Mouse (Mus musculus) ES-E14 (cell line): ENCODE measurements around the gene Hepacam2. TPM values are rescaled to one million over a fixed set of nuclear protein-coding genes. Genes with fewer than 3 reads are reported as not detected.

Source experiments
- DNase-seq: peaks from one replicate; pipeline ENCODE4 v3.0.0-alpha.2; 2013; ENCODE audit warnings: low read depth, low spot score
- H3K27ac ChIP-seq: 2 replicates; pipeline ENCODE4 v1.5.1; 2012; ENCODE audit warnings: low read depth, mild to moderate bottlenecking, low read length, moderate library complexity, mixed read lengths; ENCODE audit not compliant: poor library complexity, insufficient read depth, severe bottlenecking
- H3K36me3 ChIP-seq: 2 replicates; pipeline ENCODE4 v1.6.1; 2012; ENCODE audit warnings: mild to moderate bottlenecking, low read length, moderate library complexity, mixed read lengths; ENCODE audit not compliant: control insufficient read depth, poor library complexity, insufficient read depth, severe bottlenecking
- H3K4me1 ChIP-seq, 2 experiments: fragments of 150-350 bp in 1 of 2; sonication (generic) in 1 of 2; 2 replicates each; pipeline ENCODE4 v1.6.1; 2012; ENCODE audit warnings: low read length in 2 of 2, mild to moderate bottlenecking in 1 of 2, mixed read lengths in 1 of 2; ENCODE audit not compliant: control insufficient read depth in 2 of 2, insufficient read depth in 2 of 2, poor library complexity in 1 of 2
- H3K4me3 ChIP-seq, 2 experiments: fragments of 150-350 bp in 1 of 2; sonication (generic) in 1 of 2; 2 replicates each; pipeline ENCODE4 v1.5.1; 2012; ENCODE audit warnings: low read length in 2 of 2, low read depth in 1 of 2, mild to moderate bottlenecking in 1 of 2, mixed read lengths in 1 of 2; ENCODE audit not compliant: insufficient read depth in 1 of 2, poor library complexity in 1 of 2, severe bottlenecking in 1 of 2
- H3K9ac ChIP-seq: 2 replicates; pipeline ENCODE4 v1.6.1; 2012; ENCODE audit warnings: low read depth, mild to moderate bottlenecking, low read length, mixed read lengths; ENCODE audit not compliant: poor library complexity, insufficient read depth, severe bottlenecking
- H3K9me3 ChIP-seq: fragments of 150-350 bp; sonication (generic); 2 replicates; pipeline ENCODE4 v1.6.1; 2012; ENCODE audit warnings: low read depth, mild to moderate bottlenecking, low read length; ENCODE audit not compliant: control insufficient read depth, insufficient read depth
- CHD2 ChIP-seq: IDR thresholded peaks from 2 replicates; pipeline ENCODE4 v1.6.1; 2014; ENCODE audit warnings: mild to moderate bottlenecking, low read depth, low read length, inconsistent platforms
- HCFC1 ChIP-seq: IDR thresholded peaks from 2 replicates; pipeline ENCODE4 v1.6.1; 2012; ENCODE audit warnings: low read length, inconsistent platforms, borderline replicate concordance; ENCODE audit not compliant: insufficient read depth
- MAFK ChIP-seq: IDR thresholded peaks from 2 replicates; pipeline ENCODE4 v1.6.1; 2014; ENCODE audit warnings: mild to moderate bottlenecking, low read depth, low read length, inconsistent platforms; ENCODE audit not compliant: insufficient read depth
- ZC3H11A ChIP-seq: IDR thresholded peaks from 2 replicates; pipeline ENCODE4 v1.6.1; 2012; ENCODE audit warnings: low read depth, mild to moderate bottlenecking, inconsistent platforms, low read length, borderline replicate concordance
- ZNF384 ChIP-seq: IDR thresholded peaks from 2 replicates; pipeline ENCODE4 v1.6.1; 2012; ENCODE audit warnings: low read depth, low read length, inconsistent platforms
- in situ Hi-C, 2 experiments: fragments of 600-800 bp; cut with MboI; formaldehyde crosslinking; loops; one replicate each; pipeline ENCODE4 v1.15.1; 2025; ENCODE audit warnings: low sequenced_read_pairs in 2 of 2, inconsistent platforms in 1 of 2; ENCODE audit not compliant: unreplicated experiment in 2 of 2
- total RNA-seq: library from RNA; depleted of rRNA; stranded (reverse); fragments of 300-350 nt; gene quantifications from 2 replicates; pipeline ENCODE4 v1.2.3, GENCODE M21; 2012

The Hepacam2 gene
- total RNA-seq, 1 experiment: 0.18 TPM

DNA sequence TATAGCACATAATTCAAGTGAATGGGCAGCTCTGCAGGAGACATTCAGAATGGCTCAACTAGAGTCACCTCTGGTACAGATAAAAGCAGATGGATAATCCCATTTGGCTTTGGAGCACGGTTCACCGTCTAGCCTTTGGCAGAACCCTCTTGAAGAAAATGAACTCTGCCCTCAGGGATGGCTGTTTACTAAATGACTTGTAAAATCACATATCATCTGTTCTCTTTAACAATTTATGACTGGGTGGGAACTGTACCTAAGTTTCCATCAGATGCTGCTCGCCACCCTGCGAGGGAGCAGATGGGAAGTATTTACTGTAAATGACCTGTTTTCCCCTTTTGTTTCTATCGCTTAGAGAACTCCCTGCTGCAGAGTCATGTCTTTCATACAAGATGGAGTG is 18.2 kb downstream of the Hepacam2 start:
- in situ Hi-C loops: no loop called here
- Histone ChIP-seq H3K9me3 (no peaks in the 10 kb centered on the region), H3K9ac (no peak overlapping the region), H3K27ac (no peak overlapping the region), H3K36me3 (no peaks in the 10 kb centered on the region), H3K4me3 (no peak overlapping the region), H3K4me1 (no peaks in the 10 kb centered on the region)
- TF ChIP-seq CHD2 (no peak), MAFK (no peak), HCFC1 (no peak)
- DNase-seq: no peak

- no peak overlapping the region for H3K9ac ChIP-seq
- no peaks in the 10 kb centered on the region for H3K4me1 ChIP-seq
- no peaks in the 10 kb centered on the region for H3K9me3 ChIP-seq
- H3K4me3 ChIP-seq: no peak overlapping the region
- H3K27ac ChIP-seq: no peak overlapping the region
- in situ Hi-C loops: no loop called here
- H3K36me3 ChIP-seq: no peaks in the 10 kb centered on the region
- DNase-seq: no peak
- TF ChIP-seq CHD2: no peak
- no peak for TF ChIP-seq MAFK
- no peak for TF ChIP-seq HCFC1
- no peak for TF ChIP-seq ZC3H11A
- no peak for TF ChIP-seq ZNF384
Observed at GRCm38 (mm10) chr6:3476299-3476698, 21.8 kb downstream of the Hepacam2 start.

DNA sequence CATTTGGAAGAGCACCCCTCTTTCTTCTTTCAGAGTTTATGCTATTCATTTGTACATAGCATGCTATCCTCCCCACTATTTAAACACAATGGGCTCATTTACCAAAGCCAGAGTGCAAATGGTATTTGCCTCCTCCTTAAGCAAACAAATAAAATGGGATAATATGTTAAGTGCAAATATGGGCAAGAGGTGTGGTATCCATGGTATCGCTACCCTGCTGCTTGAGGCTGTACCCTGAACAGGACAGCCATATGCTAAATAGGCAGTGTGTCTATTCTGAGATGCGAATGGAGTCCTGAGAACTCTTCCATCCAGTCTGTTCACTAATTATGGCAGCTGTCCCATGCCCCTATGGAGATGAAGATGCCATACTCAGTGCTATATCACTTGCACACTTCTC is 27.4 kb downstream of the Hepacam2 start:
- no peak overlapping the region for H3K4me3 ChIP-seq
- no peaks in the 10 kb centered on the region for H3K4me1 ChIP-seq
- no peak overlapping the region for H3K9ac ChIP-seq
- TF ChIP-seq ZNF384 (no peak), MAFK (no peak), ZC3H11A (no peak), CHD2 (no peak), HCFC1 (no peak)
- no peaks in the 10 kb centered on the region for H3K9me3 ChIP-seq
- H3K27ac ChIP-seq: no peak overlapping the region
- in situ Hi-C loops: no loop called here
- DNase-seq: no peak
- H3K36me3 ChIP-seq: no peaks in the 10 kb centered on the region

GRCm38 (mm10) chr6:3468627-3469026 is 29.5 kb downstream of the Hepacam2 start:
- in situ Hi-C loops: no loop called here
- Histone ChIP-seq H3K4me3 (no peak overlapping the region), H3K36me3 (no peaks in the 10 kb centered on the region), H3K9ac (no peak overlapping the region), H3K27ac (no peak overlapping the region), H3K4me1 (no peaks in the 10 kb centered on the region), H3K9me3 (no peaks in the 10 kb centered on the region)
- TF ChIP-seq MAFK (no peak), ZNF384 (no peak), HCFC1 (no peak), ZC3H11A (no peak), CHD2 (no peak)
- no peak for DNase-seq

GRCm38 (mm10) chr6:3463594-3463993 is 34.5 kb downstream of the Hepacam2 start:
- Histone ChIP-seq H3K36me3 (no peaks in the 10 kb centered on the region), H3K4me3 (no peak overlapping the region), H3K4me1 (no peaks in the 10 kb centered on the region), H3K27ac (no peak overlapping the region), H3K9me3 (no peaks in the 10 kb centered on the region), H3K9ac (no peak overlapping the region)
- TF ChIP-seq MAFK (no peak), HCFC1 (no peak), CHD2 (no peak), ZNF384 (no peak), ZC3H11A (no peak)
- in situ Hi-C loops: no loop called here
- DNase-seq: no peak
